Mouse (Mus musculus): ENCODE results near the gene Pde3a. TPM values are rescaled to one million over a fixed set of nuclear protein-coding genes. Genes with fewer than 3 reads are reported as not detected.

The Pde3a gene
- polyA plus RNA-seq, 1 experiment = not detected

DNA sequence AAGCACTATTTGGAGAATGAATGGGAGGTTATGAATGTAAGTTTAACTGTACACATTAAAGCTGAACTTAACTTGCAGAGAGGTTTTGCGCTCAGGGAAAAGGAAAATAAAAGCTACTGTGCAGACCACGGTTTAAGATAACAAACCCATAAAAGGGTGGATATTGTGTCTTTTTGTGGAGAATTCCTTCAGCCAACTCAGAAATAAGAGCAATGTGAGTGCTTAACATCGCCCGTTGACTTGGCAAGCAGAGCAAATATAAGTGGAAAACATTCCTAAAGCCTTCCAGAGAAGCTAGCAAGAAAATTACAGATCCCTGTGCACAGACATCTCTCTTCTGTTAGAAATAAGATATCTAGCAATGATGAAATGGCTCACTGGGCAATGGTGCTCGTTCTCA is 139.0 kb downstream of the Pde3a start:
- H3K4me2 ChIP-seq (ENCODE audit: low read depth) = no peak overlapping the region
- H3K27me3 ChIP-seq (ENCODE audit: control insufficient read depth, insufficient read depth, insufficient read length) = no peaks in the 10 kb centered on the region
- no peaks in the 10 kb centered on the region for H3K36me3 ChIP-seq (ENCODE audit: control insufficient read depth, insufficient read depth)
- no peaks in the 10 kb centered on the region for H3K79me2 ChIP-seq (ENCODE audit: control insufficient read depth, insufficient read depth)
- H3ac ChIP-seq (ENCODE audit: control insufficient read depth, insufficient read length) = no peak overlapping the region
- TF ChIP-seq TCF3 (IDR thresholded peaks at IDR 0.05; ENCODE audit: insufficient read length, low read depth) (no peak), TCF12 (IDR thresholded peaks at IDR 0.05; ENCODE audit: insufficient read depth, poor library complexity, severe bottlenecking) (no peak), SRF (IDR thresholded peaks at IDR 0.05; ENCODE audit: control insufficient read depth, insufficient read length, low read depth) (no peak)
- H3K4me3 ChIP-seq = no peak overlapping the region

DNA sequence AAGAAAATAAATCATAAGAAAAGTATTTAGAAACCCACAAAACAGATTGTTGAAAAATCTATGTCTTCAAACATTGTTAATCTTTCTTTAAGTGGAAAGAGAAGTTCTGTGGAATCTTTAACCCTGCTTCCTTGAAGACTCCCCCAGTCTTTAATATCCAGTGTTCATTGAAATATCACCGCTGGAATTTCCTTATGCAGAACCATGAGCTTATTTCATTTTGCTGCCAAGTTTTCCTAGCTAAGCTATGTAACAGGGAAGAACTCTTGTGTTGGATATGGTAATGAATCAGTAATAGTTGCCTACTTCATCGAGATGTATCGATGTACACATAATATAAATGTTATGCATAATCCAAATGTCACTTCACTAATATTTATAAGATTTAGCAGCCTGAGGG is 146.9 kb downstream of the Pde3a start:
- Histone ChIP-seq H3ac (ENCODE audit: control insufficient read depth, insufficient read length) (no peak overlapping the region), H3K4me3 (no peak overlapping the region), H3K27me3 (ENCODE audit: control insufficient read depth, insufficient read depth, insufficient read length) (no peaks in the 10 kb centered on the region), H3K4me2 (ENCODE audit: low read depth) (no peak overlapping the region), H3K36me3 (ENCODE audit: control insufficient read depth, insufficient read depth) (no peaks in the 10 kb centered on the region), H3K79me2 (ENCODE audit: control insufficient read depth, insufficient read depth) (no peaks in the 10 kb centered on the region)
- TF ChIP-seq MYOD1 (IDR thresholded peaks at IDR 0.05; ENCODE audit: control insufficient read depth in 1 of 3, insufficient read length in 2 of 3, low read depth in 2 of 3) (no peak), SRF (IDR thresholded peaks at IDR 0.05; ENCODE audit: control insufficient read depth, insufficient read length, low read depth) (no peak), USF1 (IDR thresholded peaks at IDR 0.05; ENCODE audit: low read depth) (no peak)

DNA sequence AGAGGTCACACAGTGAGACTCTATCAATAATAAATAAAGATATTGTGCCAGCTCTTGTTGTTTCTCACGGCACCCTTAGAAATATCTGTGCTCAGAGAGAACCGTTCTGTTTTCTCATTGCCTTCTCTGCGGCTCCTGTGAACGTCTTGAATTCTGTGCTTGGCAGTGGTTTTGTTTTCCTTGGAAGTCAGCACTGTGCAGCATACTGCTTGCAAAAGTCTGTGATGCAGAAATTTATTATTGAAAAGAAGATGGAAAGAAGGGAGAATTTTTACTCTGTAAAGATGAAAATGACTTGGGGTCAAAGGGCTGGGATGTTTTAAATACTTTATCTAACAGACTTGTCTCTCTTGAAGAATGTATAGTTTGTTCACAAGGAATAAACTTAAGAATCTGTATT is 150.3 kb downstream of the Pde3a start:
- no peak overlapping the region for H3ac ChIP-seq (ENCODE audit: control insufficient read depth, insufficient read length)
- TF ChIP-seq SRF (IDR thresholded peaks at IDR 0.05; ENCODE audit: control insufficient read depth, insufficient read length, low read depth) = no peak
- no peak for TF ChIP-seq MYOD1 (IDR thresholded peaks at IDR 0.05; ENCODE audit: control insufficient read depth in 1 of 3, insufficient read length in 2 of 3, low read depth in 2 of 3)
- no peak for TF ChIP-seq MAX (IDR thresholded peaks at IDR 0.05; ENCODE audit: low read depth)
- TF ChIP-seq CEBPB (IDR thresholded peaks at IDR 0.05; ENCODE audit: insufficient read depth, poor library complexity, severe bottlenecking) = no peak
- TF ChIP-seq E2F4 (IDR thresholded peaks at IDR 0.05; ENCODE audit: insufficient read depth) = no peak
- TF ChIP-seq MYOG (IDR thresholded peaks at IDR 0.05; ENCODE audit: control insufficient read depth in 1 of 3, insufficient read depth in 1 of 3, insufficient read length in 2 of 3, low read depth in 2 of 3) = no peak
- no peak for TF ChIP-seq REST (IDR thresholded peaks at IDR 0.05; ENCODE audit: insufficient read depth, insufficient read length)
- TF ChIP-seq POLR2AphosphoS2 (IDR thresholded peaks at IDR 0.05; ENCODE audit: insufficient read length, low read depth) = no peak
- no peak for TF ChIP-seq POLR2A (IDR thresholded peaks at IDR 0.05; ENCODE audit: insufficient read length, low read depth)
- TF ChIP-seq TCF12 (IDR thresholded peaks at IDR 0.05; ENCODE audit: insufficient read depth, poor library complexity, severe bottlenecking) = no peak
- no peak for TF ChIP-seq USF1 (IDR thresholded peaks at IDR 0.05; ENCODE audit: low read depth)
- no peak for TF ChIP-seq TCF3 (IDR thresholded peaks at IDR 0.05; ENCODE audit: insufficient read length, low read depth)
- no peaks in the 10 kb centered on the region for H3K27me3 ChIP-seq (ENCODE audit: control insufficient read depth, insufficient read depth, insufficient read length)
- H3K4me3 ChIP-seq = no peak overlapping the region
- no peaks in the 10 kb centered on the region for H3K79me2 ChIP-seq (ENCODE audit: control insufficient read depth, insufficient read depth)
- H3K4me2 ChIP-seq (ENCODE audit: low read depth) = no peak overlapping the region
- no peaks in the 10 kb centered on the region for H3K36me3 ChIP-seq (ENCODE audit: control insufficient read depth, insufficient read depth)

DNA sequence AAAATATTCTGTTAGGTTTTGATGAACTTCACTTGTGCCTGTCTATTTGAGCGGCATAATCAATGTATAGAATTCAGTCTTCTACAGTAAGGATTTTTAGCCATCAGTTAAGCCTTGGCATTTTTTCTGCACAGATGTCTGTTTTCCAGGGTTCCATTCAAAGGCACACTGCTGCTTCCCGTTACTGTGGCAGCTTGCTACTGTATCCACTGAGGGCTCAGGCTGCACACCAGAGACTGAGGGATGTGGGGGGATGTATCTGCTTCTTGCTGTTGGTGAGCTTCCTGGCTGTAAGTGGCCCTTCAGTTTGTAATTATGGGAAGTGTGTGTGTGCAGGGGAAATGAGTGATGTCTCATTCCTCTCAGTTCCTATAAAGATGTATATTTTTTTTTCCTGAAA is 154.9 kb downstream of the Pde3a start:
- Histone ChIP-seq H3K4me3 (no peak overlapping the region), H3K36me3 (ENCODE audit: control insufficient read depth, insufficient read depth) (no peaks in the 10 kb centered on the region), H3K27me3 (ENCODE audit: control insufficient read depth, insufficient read depth, insufficient read length) (no peaks in the 10 kb centered on the region), H3K79me2 (ENCODE audit: control insufficient read depth, insufficient read depth) (no peaks in the 10 kb centered on the region), H3K4me2 (ENCODE audit: low read depth) (no peak overlapping the region), H3ac (ENCODE audit: control insufficient read depth, insufficient read length) (no peak overlapping the region)
- TF ChIP-seq MYOD1 (IDR thresholded peaks at IDR 0.05; ENCODE audit: control insufficient read depth in 1 of 3, insufficient read length in 2 of 3, low read depth in 2 of 3) (no peak), POLR2A (IDR thresholded peaks at IDR 0.05; ENCODE audit: insufficient read length, low read depth) (no peak), POLR2AphosphoS2 (IDR thresholded peaks at IDR 0.05; ENCODE audit: insufficient read length, low read depth) (no peak), USF1 (IDR thresholded peaks at IDR 0.05; ENCODE audit: low read depth) (no peak), E2F4 (IDR thresholded peaks at IDR 0.05; ENCODE audit: insufficient read depth) (no peak), TCF12 (IDR thresholded peaks at IDR 0.05; ENCODE audit: insufficient read depth, poor library complexity, severe bottlenecking) (no peak), CEBPB (IDR thresholded peaks at IDR 0.05; ENCODE audit: insufficient read depth, poor library complexity, severe bottlenecking) (no peak), MYOG (IDR thresholded peaks at IDR 0.05; ENCODE audit: control insufficient read depth in 1 of 3, insufficient read depth in 1 of 3, insufficient read length in 2 of 3, low read depth in 2 of 3) (no peak), REST (IDR thresholded peaks at IDR 0.05; ENCODE audit: insufficient read depth, insufficient read length) (no peak), TCF3 (IDR thresholded peaks at IDR 0.05; ENCODE audit: insufficient read length, low read depth) (no peak), SRF (IDR thresholded peaks at IDR 0.05; ENCODE audit: control insufficient read depth, insufficient read length, low read depth) (no peak), MAX (IDR thresholded peaks at IDR 0.05; ENCODE audit: low read depth) (no peak)

DNA sequence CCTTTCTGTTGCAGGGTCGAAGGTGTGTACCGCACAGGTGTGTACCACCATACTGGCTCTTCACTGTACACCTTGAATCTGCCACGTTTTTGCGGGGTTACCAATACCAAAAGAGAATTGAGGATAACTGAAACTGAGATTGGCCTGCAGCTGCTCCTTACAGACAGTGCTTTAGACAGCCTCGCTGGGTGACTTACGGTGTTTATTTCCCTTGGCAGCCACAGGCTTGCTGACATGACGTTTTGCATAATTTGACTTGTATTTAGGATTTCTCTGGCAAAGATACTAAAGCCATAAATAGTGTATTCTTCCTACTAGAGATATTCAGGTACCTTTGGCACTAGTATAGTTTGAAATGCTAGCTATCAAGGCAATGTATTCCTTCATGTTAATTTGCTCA is 155.6 kb downstream of the Pde3a start:
- H3ac ChIP-seq (ENCODE audit: control insufficient read depth, insufficient read length) = no peak overlapping the region
- no peak overlapping the region for H3K4me2 ChIP-seq (ENCODE audit: low read depth)
- no peaks in the 10 kb centered on the region for H3K79me2 ChIP-seq (ENCODE audit: control insufficient read depth, insufficient read depth)
- TF ChIP-seq MYOG (IDR thresholded peaks at IDR 0.05; ENCODE audit: control insufficient read depth in 1 of 3, insufficient read depth in 1 of 3, insufficient read length in 2 of 3, low read depth in 2 of 3) (no peak), USF1 (IDR thresholded peaks at IDR 0.05; ENCODE audit: low read depth) (no peak), TCF3 (IDR thresholded peaks at IDR 0.05; ENCODE audit: insufficient read length, low read depth) (no peak), POLR2A (IDR thresholded peaks at IDR 0.05; ENCODE audit: insufficient read length, low read depth) (no peak), REST (IDR thresholded peaks at IDR 0.05; ENCODE audit: insufficient read depth, insufficient read length) (no peak), SRF (IDR thresholded peaks at IDR 0.05; ENCODE audit: control insufficient read depth, insufficient read length, low read depth) (no peak), MYOD1 (IDR thresholded peaks at IDR 0.05; ENCODE audit: control insufficient read depth in 1 of 3, insufficient read length in 2 of 3, low read depth in 2 of 3) (no peak), CEBPB (IDR thresholded peaks at IDR 0.05; ENCODE audit: insufficient read depth, poor library complexity, severe bottlenecking) (no peak), MAX (IDR thresholded peaks at IDR 0.05; ENCODE audit: low read depth) (no peak), POLR2AphosphoS2 (IDR thresholded peaks at IDR 0.05; ENCODE audit: insufficient read length, low read depth) (no peak), TCF12 (IDR thresholded peaks at IDR 0.05; ENCODE audit: insufficient read depth, poor library complexity, severe bottlenecking) (no peak)
- no peak overlapping the region for H3K4me3 ChIP-seq
- H3K36me3 ChIP-seq (ENCODE audit: control insufficient read depth, insufficient read depth) = no peaks in the 10 kb centered on the region
- no peaks in the 10 kb centered on the region for H3K27me3 ChIP-seq (ENCODE audit: control insufficient read depth, insufficient read depth, insufficient read length)

Data from myocyte (in vitro differentiated cells).